17 mouse cellular contexts compared by ENCODE assay signal in genomic region chr13:47645081-47645480, GRCm38 (mm10).
DNase-seq lines count a peak whose midpoint lies in the region; ATAC-seq and TF ChIP-seq lines count a peak whose summit lies in the region.
"Had no signal": no experiment of that assay in that cellular context is flagged by ENCODE, and none has a peak within 500 bp of the region (broad histone marks: within the 10 kb centered on the region; RNA-seq: fewer than 3 reads in every experiment).

No protein-coding gene starts in this region.

- ATAC-seq in heart, embryonic 14.5 days (ENCODE audit: insufficient number of reproducible peaks, insufficient read depth, low FRiP score, low read depth) = no peak
- ATAC-seq in stomach, embryonic 14.5 days (ENCODE audit: insufficient number of reproducible peaks, insufficient read depth, low FRiP score, low read depth) = no peak
- no peak for ATAC-seq in stomach, postnatal 0 days (ENCODE audit: low FRiP score, low TSS enrichment)
- ATAC-seq in midbrain, embryonic 11.5 days (ENCODE audit: low FRiP score) = no peak
- ATAC-seq: liver, embryonic 12.5 days; lung, postnatal 0 days had no signal

- H3K9me3 ChIP-seq in heart, embryonic 14.5 days (ENCODE audit: control insufficient read depth, low read length) = no peaks in the 10 kb centered on the region
- H3K9me3 ChIP-seq in stomach, embryonic 14.5 days (ENCODE audit: control insufficient read depth, low read depth, low read length) = no peaks in the 10 kb centered on the region
- no peaks in the 10 kb centered on the region for H3K9me3 ChIP-seq in stomach, postnatal 0 days (ENCODE audit: control insufficient read depth, low read length)
- no peaks in the 10 kb centered on the region for H3K9me3 ChIP-seq in midbrain, embryonic 11.5 days (ENCODE audit: control insufficient read depth, low read length)
- H3K9me3 ChIP-seq: liver, embryonic 12.5 days; stomach, embryonic 15.5 days had no signal

- TF ChIP-seq EP300 in stomach, postnatal 0 days (optimal IDR thresholded peaks at IDR 0.05) = no peak

- no peak for DNase-seq in heart, adult 11 months
- DNase-seq in stomach, postnatal 0 days (ENCODE audit: low spot score) = no peak
- DNase-seq in midbrain, embryonic 11.5 days (ENCODE audit: low spot score, missing footprints) = peak; percentile 89
- DNase-seq in retina, postnatal 1 day = peak; percentile 50
- DNase-seq in left cerebral cortex, postnatal 14 days (ENCODE audit: low spot score in 2 of 2) = no peak
- DNase-seq in cerebellum, adult 18-20 months = no peak
- DNase-seq: adrenal gland, postnatal 10 days; cerebellum, adult 8-10 months; kidney, adult 2 months; kidney, postnatal 25 days; left cerebral cortex, postnatal 4 days had no signal

- H3K9ac ChIP-seq in heart, embryonic 14.5 days (ENCODE audit: low read length) = no peak overlapping the region
- H3K9ac ChIP-seq in stomach, embryonic 14.5 days (replicated peaks; ENCODE audit: low read depth, low read length) = no peak overlapping the region
- H3K9ac ChIP-seq in stomach, postnatal 0 days (ENCODE audit: low read length) = no peak overlapping the region
- H3K9ac ChIP-seq in midbrain, embryonic 11.5 days (ENCODE audit: low read length) = no peak overlapping the region
- H3K9ac ChIP-seq: liver, embryonic 12.5 days; stomach, embryonic 15.5 days had no signal

- no peaks in the 10 kb centered on the region for H3K36me3 ChIP-seq in heart, embryonic 14.5 days (ENCODE audit: control insufficient read depth, insufficient read depth, low read length)
- H3K36me3 ChIP-seq in stomach, embryonic 14.5 days (ENCODE audit: control insufficient read depth, insufficient read depth, low read length) = no peaks in the 10 kb centered on the region
- no peaks in the 10 kb centered on the region for H3K36me3 ChIP-seq in stomach, postnatal 0 days (ENCODE audit: control insufficient read depth, insufficient read depth, low read length)
- H3K36me3 ChIP-seq in midbrain, embryonic 11.5 days (ENCODE audit: control insufficient read depth, insufficient read depth, low read length) = no peaks in the 10 kb centered on the region
- H3K36me3 ChIP-seq: G1E; liver, embryonic 12.5 days; stomach, embryonic 15.5 days had no signal

- no peaks in the 10 kb centered on the region for H3K27me3 ChIP-seq in heart, embryonic 14.5 days (ENCODE audit: control insufficient read depth, insufficient read depth, low read length)
- H3K27me3 ChIP-seq in stomach, embryonic 14.5 days (ENCODE audit: control insufficient read depth, insufficient read depth, low read length) = no peaks in the 10 kb centered on the region
- H3K27me3 ChIP-seq in stomach, postnatal 0 days (ENCODE audit: control insufficient read depth, insufficient read depth, low read length) = no peaks in the 10 kb centered on the region
- H3K27me3 ChIP-seq in midbrain, embryonic 11.5 days (ENCODE audit: control insufficient read depth, insufficient read depth, low read length) = no peaks in the 10 kb centered on the region
- H3K27me3 ChIP-seq: liver, embryonic 12.5 days; stomach, embryonic 15.5 days had no signal

- TF ChIP-seq CTCF in stomach, postnatal 0 days (IDR thresholded peaks at IDR 0.05; ENCODE audit: low read depth) = no peak

- WGBS in heart, embryonic 14.5 days = 28% methylated on average over 10 of the region's 10 CpGs
- 34% methylated on average over 10 of the region's 10 CpGs for WGBS in stomach, embryonic 14.5 days
- 34% methylated on average over 10 of the region's 10 CpGs for WGBS in stomach, postnatal 0 days
- WGBS in midbrain, embryonic 11.5 days = 27% methylated on average over 10 of the region's 10 CpGs

- H3K4me2 ChIP-seq in heart, embryonic 14.5 days (ENCODE audit: low read length) = peak overlapping the region; percentile 35
- peak overlapping the region; percentile 16; the same call in 1 of the 2 replicates for H3K4me2 ChIP-seq in stomach, embryonic 14.5 days (replicated peaks; ENCODE audit: low read depth, low read length)
- H3K4me2 ChIP-seq in stomach, postnatal 0 days (replicated peaks; ENCODE audit: low read depth) = no peak overlapping the region
- no peak overlapping the region; the same call in 1 of the 2 replicates for H3K4me2 ChIP-seq in midbrain, embryonic 11.5 days
- H3K4me2 ChIP-seq: liver, embryonic 12.5 days; stomach, embryonic 15.5 days had no signal

- peaks cover 4 to 6% of the 10 kb centered on the region in 2 experiments; a peak in 3 of 4 replicates for H3K4me1 ChIP-seq in heart, embryonic 14.5 days (ENCODE audit: control insufficient read depth in 2 of 2, insufficient read depth in 2 of 2, low read length in 2 of 2)
- H3K4me1 ChIP-seq in stomach, embryonic 14.5 days (ENCODE audit: control insufficient read depth, insufficient read depth, low read length) = no peaks in the 10 kb centered on the region; the same call in 1 of the 2 replicates
- no peaks in the 10 kb centered on the region for H3K4me1 ChIP-seq in stomach, postnatal 0 days (replicated peaks; ENCODE audit: control insufficient read depth, insufficient read depth)
- peaks cover 2% of the 10 kb centered on the region; the same call in 1 of the 2 replicates for H3K4me1 ChIP-seq in midbrain, embryonic 11.5 days (ENCODE audit: control insufficient read depth, insufficient read depth, low read length)
- H3K4me1 ChIP-seq: liver, embryonic 12.5 days; stomach, embryonic 15.5 days had no signal

- H3K4me3 ChIP-seq in heart, embryonic 14.5 days (ENCODE audit: control insufficient read depth in 1 of 2, insufficient read depth in 1 of 2, low read depth in 1 of 2, low read length in 2 of 2) = no peak overlapping the region
- H3K4me3 ChIP-seq in stomach, embryonic 14.5 days (ENCODE audit: low read depth, low read length) = no peak overlapping the region
- H3K4me3 ChIP-seq in stomach, postnatal 0 days (ENCODE audit: low read depth, low read length) = no peak overlapping the region
- no peak overlapping the region for H3K4me3 ChIP-seq in midbrain, embryonic 11.5 days (ENCODE audit: low read depth, low read length)
- H3K4me3 ChIP-seq: liver, embryonic 12.5 days; stomach, embryonic 15.5 days had no signal

- H3K27ac ChIP-seq in heart, embryonic 14.5 days (replicated peaks in 1 of 2; ENCODE audit: control insufficient read depth in 1 of 2, insufficient read depth in 1 of 2, low read depth in 2 of 2, low read length in 2 of 2) = no peak overlapping the region
- H3K27ac ChIP-seq in stomach, embryonic 14.5 days (ENCODE audit: low read length) = no peak overlapping the region
- H3K27ac ChIP-seq in stomach, postnatal 0 days (replicated peaks) = no peak overlapping the region
- H3K27ac ChIP-seq in midbrain, embryonic 11.5 days (ENCODE audit: low read depth, low read length) = no peak overlapping the region
- H3K27ac ChIP-seq: liver, embryonic 12.5 days; stomach, embryonic 15.5 days had no signal

- intact Hi-C loops in left cerebral cortex, postnatal 14 days (cut with DNase I) = no loop called here

Comparison
In these comparisons a context has a peak if more than half of its experiments do, and no peak if none do; other contexts are left out.
1. H3K4me2 ChIP-seq: peak in heart, embryonic 14.5 days (single experiment) and stomach, embryonic 14.5 days (single experiment); none in stomach, postnatal 0 days (single experiment) and midbrain, embryonic 11.5 days (single experiment).
2. DNase-seq: peak in midbrain, embryonic 11.5 days (single experiment) and retina, postnatal 1 day (single experiment); none in heart, adult 11 months (single experiment), stomach, postnatal 0 days (single experiment), left cerebral cortex, postnatal 14 days (0 of 2) and cerebellum, adult 18-20 months (0 of 2).